Mouse (Mus musculus) liver, adult 2 months (tissue): ENCODE measurements at regions not wholly inside any gene's neighbourhood (a gene's known extent, or its start where the extent isn't known, plus 50 kb on each side); places are given as distances from the start of the nearest gene placed in this dataset.

ENCODE experiments used
- CTCF ChIP-seq: fragments of 200-500 bp; IDR thresholded peaks from 2 replicates; pipeline ENCODE4 v1.5.1; 2011; ENCODE audit warnings: low read depth, low read length, control low read depth
- POLR2A ChIP-seq: fragments of 200-500 bp; IDR thresholded peaks from 2 replicates; pipeline ENCODE4 v1.6.1; 2011; ENCODE audit warnings: low read length, control low read depth; ENCODE audit not compliant: insufficient read depth; ENCODE audit errors: extremely low read depth

DNA sequence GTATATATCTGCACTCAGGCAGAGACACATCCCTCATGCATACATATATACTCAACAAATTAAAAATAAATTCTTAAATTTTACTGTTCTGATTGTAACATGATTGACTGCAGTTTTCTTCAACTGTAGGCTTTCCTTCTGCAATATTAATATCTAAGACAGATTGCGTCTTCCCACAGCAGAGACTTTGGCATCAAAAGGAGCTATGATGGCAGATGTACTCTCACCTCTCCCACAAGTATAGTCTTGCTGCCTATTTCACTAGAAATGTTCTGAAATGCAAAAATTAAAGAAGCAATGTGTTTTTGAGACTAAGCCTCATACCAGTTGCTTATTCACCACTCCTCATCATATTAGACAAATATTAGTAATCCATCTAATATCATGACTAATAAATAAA, 356.5 kb downstream of the Dnah5 start:
- TF ChIP-seq CTCF, result no peak
- TF ChIP-seq POLR2A, result no peak
